Mouse (Mus musculus): ENCODE measurements at regions not wholly inside any gene's neighbourhood (a gene's known extent, or its start where the extent isn't known, plus 50 kb on each side); places are given as distances from the start of the nearest gene placed in this dataset.
"Not testable (repeated sequence)": the region's sequence is repeated elsewhere in the genome, so short reads cannot be mapped to it uniquely, and the experiment has no call there.

DNA sequence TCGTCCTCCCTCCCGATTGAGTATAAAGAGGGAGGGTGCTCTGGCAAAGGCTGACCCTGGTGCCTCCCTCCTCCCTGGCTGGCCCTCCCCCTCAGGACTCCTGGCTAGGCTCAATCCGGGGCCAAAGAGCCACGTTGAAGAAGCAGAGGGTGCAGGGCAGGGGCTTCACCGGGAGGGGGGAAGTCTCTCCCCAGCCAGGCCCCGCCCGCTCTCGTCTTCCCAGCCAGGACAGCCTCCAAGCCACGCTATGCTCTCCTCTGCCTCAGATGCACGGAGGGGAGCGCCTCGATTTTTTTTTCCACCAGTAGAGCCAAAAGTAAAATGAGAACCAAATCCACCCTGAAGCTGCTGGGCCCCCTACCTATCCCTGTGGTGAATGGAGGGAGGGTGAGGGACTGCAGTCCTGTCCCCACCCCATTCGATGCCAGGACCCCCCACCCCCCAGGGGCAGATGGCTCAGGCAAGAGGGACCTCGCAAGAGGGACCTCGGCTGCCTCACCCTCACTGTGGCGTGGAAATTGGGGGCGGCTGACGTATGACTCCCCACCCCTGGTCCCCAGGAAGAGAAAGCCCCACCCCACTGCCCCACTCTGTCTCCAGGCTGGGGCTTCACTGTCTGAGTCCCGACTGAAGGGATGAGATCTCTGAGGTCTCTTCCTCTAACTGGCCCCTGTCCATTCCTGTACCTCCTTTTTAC, 53.2 kb upstream of the Col1a1 start:
- Histone ChIP-seq H3K4me1 (peaks cover 18% of the 10 kb centered on the region), H3K27me3 (peaks cover 58% of the 10 kb centered on the region), H3K9ac (0 out of 2 replicates have a peak overlapping the region, but pooled peaks have one; percentile 10), H3K36me3 (ENCODE audit: poor library complexity, severe bottlenecking) (no peaks in the 10 kb centered on the region), H3K9me3 (replicated peaks) (no peaks in the 10 kb centered on the region), H3K27ac (no peak overlapping the region), H3K4me2 (peak overlapping the region; percentile 32), H3K4me3 (no peak overlapping the region)
- no peak for ATAC-seq
- WGBS: 5% methylated on average over 16 of the region's 19 CpGs

DNA sequence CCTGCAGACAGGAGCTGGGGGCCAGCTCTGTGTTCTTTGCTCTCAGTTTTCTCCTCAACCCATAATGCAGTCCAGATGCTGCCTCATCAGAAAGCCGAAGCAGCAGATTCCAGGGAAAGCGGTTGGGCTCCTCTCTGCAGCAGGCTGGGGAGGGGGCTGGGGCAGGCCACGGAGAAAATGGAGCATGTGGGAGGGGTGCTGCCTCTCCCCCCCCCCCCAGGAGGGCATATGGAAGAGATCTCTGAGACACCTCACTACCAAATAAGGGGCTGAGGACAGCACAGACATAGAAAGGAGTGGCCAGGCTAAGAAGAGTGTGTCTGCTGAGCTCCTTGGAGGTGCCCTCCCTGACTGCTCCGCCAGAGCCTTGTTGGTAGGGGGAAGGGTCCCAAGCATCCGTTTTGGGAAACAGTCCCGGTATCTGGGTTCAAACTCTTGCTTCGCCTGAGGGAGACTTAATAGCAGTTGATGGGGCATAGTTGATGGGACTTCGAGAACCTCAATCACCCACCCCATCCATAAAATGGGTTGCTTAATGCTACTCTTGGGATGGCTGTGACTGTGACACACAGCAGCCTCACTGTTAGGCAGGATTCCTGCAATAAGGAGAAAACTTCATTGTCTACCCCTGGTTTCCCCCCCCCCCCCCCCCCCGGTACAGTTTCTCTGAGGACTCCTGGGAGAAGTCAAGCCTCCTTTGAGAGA, 53.9 kb upstream of the Col1a1 start:
- Histone ChIP-seq H3K4me1 (peaks cover 18% of the 10 kb centered on the region), H3K9me3 (replicated peaks) (no peaks in the 10 kb centered on the region), H3K4me3 (no peak overlapping the region), H3K9ac (no peak overlapping the region), H3K27ac (no peak overlapping the region), H3K27me3 (peaks cover 58% of the 10 kb centered on the region), H3K36me3 (ENCODE audit: poor library complexity, severe bottlenecking) (no peaks in the 10 kb centered on the region), H3K4me2 (no peak overlapping the region)
- ATAC-seq: no peak
- 25% methylated on average over 8 of the region's 9 CpGs for WGBS

DNA sequence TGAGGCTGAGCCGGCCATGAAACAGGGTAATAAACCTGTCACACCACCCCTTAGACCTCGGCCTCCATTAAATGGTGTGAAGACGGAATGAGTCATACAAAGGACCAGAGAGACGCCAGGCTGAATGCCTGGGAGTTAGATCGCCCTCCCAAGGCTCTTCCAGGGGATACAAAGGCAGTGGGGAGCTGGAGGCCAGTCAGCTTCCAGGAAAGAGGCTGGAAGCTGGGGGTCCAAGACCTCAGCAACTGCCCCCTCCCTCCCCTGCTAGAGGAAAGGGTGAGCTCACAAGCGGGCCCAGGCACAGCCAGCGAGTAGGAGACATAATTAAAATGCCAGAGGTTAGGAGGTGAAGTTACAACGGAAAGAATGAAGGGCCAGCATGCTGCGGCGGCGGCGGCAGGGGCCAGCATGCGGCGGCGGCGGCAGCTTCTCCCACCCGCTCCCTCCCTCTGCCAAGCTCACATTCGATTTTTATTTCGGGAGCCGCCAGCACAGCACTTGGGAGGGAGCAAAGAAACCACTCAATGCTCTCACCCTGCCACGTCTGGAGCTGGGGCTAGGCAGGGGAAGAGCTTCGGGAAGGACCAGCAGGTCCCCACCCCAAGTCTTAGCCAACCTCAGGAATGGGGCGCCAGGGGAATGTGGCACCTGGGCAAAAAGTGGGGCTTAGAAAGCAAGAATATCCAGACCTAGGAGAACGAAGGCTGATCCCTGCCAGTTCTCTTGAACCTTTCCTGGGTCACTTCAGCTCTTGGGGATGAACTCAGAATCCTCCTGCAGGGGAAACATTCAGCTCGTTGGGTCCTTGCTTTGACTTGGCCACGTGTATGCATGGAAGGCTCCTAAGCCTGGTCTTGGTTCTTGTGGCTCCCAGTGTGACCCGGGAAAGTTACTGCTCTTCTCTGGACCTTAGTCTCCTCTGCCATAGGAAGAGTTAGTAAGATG, 54.9 kb upstream of the Col1a1 start:
- peak overlapping the region; percentile 49 for H3K4me2 ChIP-seq
- peaks cover 55% of the 10 kb centered on the region for H3K27me3 ChIP-seq
- 0 out of 2 replicates have a peak overlapping the region, but pooled peaks have one; percentile 27 for H3K9ac ChIP-seq
- H3K27ac ChIP-seq: no peak overlapping the region
- H3K9me3 ChIP-seq (replicated peaks): no peaks in the 10 kb centered on the region
- 5% methylated on average over 26 of the region's 27 CpGs for WGBS
- peaks cover 18% of the 10 kb centered on the region for H3K4me1 ChIP-seq
- H3K36me3 ChIP-seq (ENCODE audit: poor library complexity, severe bottlenecking): no peaks in the 10 kb centered on the region
- peak overlapping the region; percentile 4; the same call in 1 of the 2 replicates for H3K4me3 ChIP-seq
- ATAC-seq: no peak

DNA sequence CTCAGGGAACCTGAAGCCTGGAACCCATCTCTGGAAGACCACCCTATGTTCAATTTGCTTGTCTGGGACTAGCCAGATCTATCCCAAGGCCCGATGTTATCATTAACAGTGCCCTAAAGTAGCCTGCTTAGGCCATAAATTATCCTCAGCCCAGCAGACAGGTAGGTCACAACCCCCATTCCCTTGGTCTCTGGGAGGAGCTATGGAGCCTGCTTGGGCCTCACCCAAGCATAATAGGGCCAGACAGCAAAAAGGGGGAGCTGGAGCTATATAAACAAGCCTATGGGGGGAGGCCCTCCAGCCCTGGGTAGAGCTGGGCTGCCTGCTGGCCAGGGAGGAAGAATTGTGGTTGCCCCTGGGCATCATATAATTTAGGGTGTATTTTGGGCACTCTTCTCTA, 59.3 kb upstream of the Col1a1 start:
- WGBS: 91% methylated on average over 1 of the region's 1 CpGs

DNA sequence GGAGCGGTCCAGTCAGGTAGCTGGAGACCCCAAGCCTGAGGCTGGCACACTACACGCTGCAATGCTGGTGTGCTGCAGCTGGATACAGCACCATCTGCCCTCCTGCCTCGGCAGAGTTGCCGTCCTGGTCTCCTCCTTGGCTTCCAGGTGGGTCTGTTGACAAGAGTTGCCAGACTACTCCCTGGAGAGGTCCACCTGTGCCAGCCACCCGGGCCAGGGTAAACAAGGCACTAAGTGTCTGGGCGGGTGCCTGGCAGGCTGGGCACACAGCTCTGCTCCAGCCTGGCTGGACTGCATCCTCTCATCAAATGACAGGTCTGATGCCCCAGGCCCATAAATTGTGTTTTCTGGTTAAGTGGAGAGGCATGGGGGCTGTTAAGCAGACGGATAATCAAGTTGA, 61.0 kb upstream of the Col1a1 start:
- ATAC-seq: no peak
- WGBS: 66% methylated on average over 7 of the region's 7 CpGs
- Histone ChIP-seq H3K36me3 (ENCODE audit: poor library complexity, severe bottlenecking) (no peaks in the 10 kb centered on the region), H3K27me3 (peaks cover 43% of the 10 kb centered on the region), H3K4me1 (peaks cover 12% of the 10 kb centered on the region), H3K27ac (no peak overlapping the region), H3K4me3 (no peak overlapping the region), H3K9ac (no peak overlapping the region), H3K4me2 (no peak overlapping the region), H3K9me3 (replicated peaks) (no peaks in the 10 kb centered on the region)

More for the DNA sequence above, 59.3 kb upstream of the Col1a1 start:
- H3K36me3 ChIP-seq (ENCODE audit: poor library complexity, severe bottlenecking): no peaks in the 10 kb centered on the region
- no peak for ATAC-seq
- H3K27me3 ChIP-seq: peaks cover 51% of the 10 kb centered on the region
- H3K27ac ChIP-seq: no peak overlapping the region
- H3K9me3 ChIP-seq (replicated peaks): no peaks in the 10 kb centered on the region
- H3K4me3 ChIP-seq: no peak overlapping the region
- H3K4me2 ChIP-seq: no peak overlapping the region
- peaks cover 22% of the 10 kb centered on the region for H3K4me1 ChIP-seq
- no peak overlapping the region for H3K9ac ChIP-seq

DNA sequence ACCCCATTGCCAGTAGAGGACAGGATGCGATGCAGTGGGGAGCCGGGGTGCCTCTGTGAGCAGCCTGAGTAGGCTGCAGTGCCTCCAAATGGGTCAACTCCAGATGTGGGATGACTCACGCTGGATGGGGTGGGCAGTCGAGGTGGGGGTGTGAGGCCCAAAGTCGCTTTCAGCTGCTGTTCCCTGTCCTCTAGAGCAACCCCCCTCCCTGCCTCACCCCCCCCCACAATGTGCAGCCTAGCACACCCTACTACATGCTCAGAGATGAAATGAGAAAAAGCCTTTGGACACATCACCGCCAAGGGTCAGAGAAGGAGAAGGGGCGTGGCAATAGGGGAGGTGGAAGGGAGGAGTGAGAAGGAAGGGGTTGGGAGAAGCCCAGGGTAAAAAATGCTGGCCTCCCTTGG, 61.9 kb upstream of the Col1a1 start:
- Histone ChIP-seq H3K4me1 (peaks cover 12% of the 10 kb centered on the region), H3K9me3 (replicated peaks) (no peaks in the 10 kb centered on the region), H3K9ac (no peak overlapping the region), H3K4me2 (no peak overlapping the region), H3K27ac (no peak overlapping the region), H3K4me3 (no peak overlapping the region), H3K36me3 (ENCODE audit: poor library complexity, severe bottlenecking) (no peaks in the 10 kb centered on the region), H3K27me3 (peaks cover 42% of the 10 kb centered on the region)
- no peak for ATAC-seq
- 12% methylated on average over 7 of the region's 7 CpGs for WGBS

DNA sequence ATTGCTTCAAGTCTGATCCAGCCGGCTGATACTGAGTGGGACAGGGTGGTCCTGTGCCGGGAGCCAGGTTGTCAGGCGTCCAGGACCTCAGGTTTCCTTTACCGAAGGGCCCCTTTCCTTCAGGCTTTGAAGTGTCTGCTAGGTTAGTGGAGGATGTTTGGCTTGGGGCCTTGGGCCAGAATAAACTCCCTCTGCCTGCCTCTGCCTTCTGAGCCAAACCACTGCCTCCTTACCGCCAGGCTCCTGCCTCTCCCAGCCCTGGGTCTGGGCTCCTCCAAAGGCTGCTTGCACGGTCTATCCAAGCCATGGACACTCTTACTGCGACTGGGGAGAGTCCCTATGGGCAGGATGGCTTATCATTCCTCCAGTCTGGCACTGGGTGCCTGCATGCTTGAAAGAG, 62.3 kb upstream of the Col1a1 start:
- H3K4me1 ChIP-seq: peaks cover 12% of the 10 kb centered on the region
- H3K36me3 ChIP-seq (ENCODE audit: poor library complexity, severe bottlenecking): no peaks in the 10 kb centered on the region
- no peak overlapping the region for H3K9ac ChIP-seq
- 7% methylated on average over 7 of the region's 7 CpGs for WGBS
- H3K27me3 ChIP-seq: peaks cover 38% of the 10 kb centered on the region
- no peak overlapping the region for H3K4me3 ChIP-seq
- H3K27ac ChIP-seq: no peak overlapping the region
- no peaks in the 10 kb centered on the region for H3K9me3 ChIP-seq (replicated peaks)
- ATAC-seq: no peak
- H3K4me2 ChIP-seq: peak overlapping the region; percentile 59; the same call in 1 of the 2 replicates

DNA sequence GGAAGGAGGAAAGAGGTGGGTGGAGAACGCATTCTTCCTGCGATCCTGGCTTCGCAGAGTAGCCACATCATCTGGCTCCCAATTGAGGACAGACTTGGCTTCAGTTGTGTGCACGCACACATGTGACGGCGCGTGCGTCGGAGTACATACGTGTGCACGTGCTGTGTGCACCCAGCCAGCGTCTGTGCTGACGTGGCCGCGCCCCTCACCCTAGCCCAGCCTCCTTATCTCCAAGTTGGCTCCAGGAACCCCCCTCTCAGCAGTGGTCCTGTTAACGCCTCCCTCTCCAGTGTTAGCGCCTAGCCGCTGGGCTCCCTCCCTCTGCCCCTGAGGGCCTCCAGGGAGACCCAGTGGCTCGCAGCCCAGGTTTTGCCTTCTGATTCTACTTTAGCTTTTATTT, 63.1 kb upstream of the Col1a1 start:
- WGBS: 4% methylated on average over 19 of the region's 19 CpGs
- H3K9ac ChIP-seq: peak overlapping the region; percentile 50; the same call in 1 of the 2 replicates
- peak; percentile 55; the same call in 1 of the 2 replicates for ATAC-seq

DNA sequence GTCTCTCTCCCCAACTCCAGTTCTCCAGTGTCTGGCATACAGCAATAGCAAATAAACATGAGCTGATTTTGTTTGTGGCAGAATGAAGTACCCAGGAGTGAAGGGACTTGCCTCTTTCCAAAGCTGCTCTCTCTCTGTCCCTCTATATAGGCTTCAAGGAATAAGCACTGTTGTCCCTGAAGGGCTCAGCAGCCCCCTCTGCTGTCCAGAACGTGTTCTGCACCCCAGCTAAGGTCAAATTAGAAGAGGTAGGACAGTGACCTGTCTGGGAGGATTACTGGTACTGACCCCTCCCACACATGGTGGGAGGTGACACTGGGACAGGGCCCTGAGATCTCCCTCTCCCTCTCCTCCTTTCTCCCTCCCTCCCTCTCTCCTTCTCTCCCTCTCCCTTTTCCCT, 65.7 kb upstream of the Col1a1 start:
- peaks cover 38% of the 10 kb centered on the region for H3K27me3 ChIP-seq
- H3K4me1 ChIP-seq: peaks cover 12% of the 10 kb centered on the region
- 0% methylated on average over 1 of the region's 1 CpGs for WGBS
- H3K9me3 ChIP-seq (replicated peaks): no peaks in the 10 kb centered on the region
- no peak overlapping the region for H3K4me2 ChIP-seq
- no peaks in the 10 kb centered on the region for H3K36me3 ChIP-seq (ENCODE audit: poor library complexity, severe bottlenecking)
- no peak overlapping the region for H3K27ac ChIP-seq
- no peak for ATAC-seq
- H3K9ac ChIP-seq: no peak overlapping the region
- H3K4me3 ChIP-seq: no peak overlapping the region

More for the DNA sequence above, 63.1 kb upstream of the Col1a1 start:
- H3K4me3 ChIP-seq: peak overlapping the region; percentile 26
- H3K27me3 ChIP-seq: peaks cover 38% of the 10 kb centered on the region
- peak overlapping the region; percentile 59 for H3K4me2 ChIP-seq
- no peaks in the 10 kb centered on the region for H3K9me3 ChIP-seq (replicated peaks)
- no peaks in the 10 kb centered on the region for H3K36me3 ChIP-seq (ENCODE audit: poor library complexity, severe bottlenecking)
- H3K4me1 ChIP-seq: peaks cover 12% of the 10 kb centered on the region
- no peak overlapping the region for H3K27ac ChIP-seq

DNA sequence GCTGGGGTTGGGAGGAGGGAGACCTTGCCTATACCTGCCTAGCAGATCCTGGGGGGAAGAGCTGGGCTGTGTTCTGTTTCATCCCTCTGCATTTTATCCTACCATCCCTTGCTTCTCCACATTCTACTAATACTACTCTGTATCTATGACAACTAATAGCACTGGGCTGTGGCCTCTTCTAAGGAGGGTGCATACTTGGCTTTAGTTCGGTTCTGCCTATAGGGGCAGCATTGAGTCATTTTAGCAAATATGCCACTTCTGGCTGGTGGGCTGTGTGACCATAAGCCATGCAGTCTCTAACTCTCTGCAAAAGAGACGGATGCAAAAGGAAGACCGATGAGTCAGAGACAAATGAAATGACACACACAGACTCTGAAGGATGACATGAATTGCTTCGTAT, 66.2 kb upstream of the Col1a1 start:
- not testable (repeated sequence) for H3K4me3 ChIP-seq; H3K27ac ChIP-seq; H3K9me3 ChIP-seq (replicated peaks); H3K4me2 ChIP-seq; H3K36me3 ChIP-seq (ENCODE audit: poor library complexity, severe bottlenecking); H3K9ac ChIP-seq
- Histone ChIP-seq H3K27me3 (peaks cover 36% of the 10 kb centered on the region), H3K4me1 (peaks cover 12% of the 10 kb centered on the region)
- ATAC-seq: 0 out of 2 replicates have a peak, but pooled peaks have one; percentile 21
- 20% methylated on average over 4 of the region's 4 CpGs for WGBS

DNA sequence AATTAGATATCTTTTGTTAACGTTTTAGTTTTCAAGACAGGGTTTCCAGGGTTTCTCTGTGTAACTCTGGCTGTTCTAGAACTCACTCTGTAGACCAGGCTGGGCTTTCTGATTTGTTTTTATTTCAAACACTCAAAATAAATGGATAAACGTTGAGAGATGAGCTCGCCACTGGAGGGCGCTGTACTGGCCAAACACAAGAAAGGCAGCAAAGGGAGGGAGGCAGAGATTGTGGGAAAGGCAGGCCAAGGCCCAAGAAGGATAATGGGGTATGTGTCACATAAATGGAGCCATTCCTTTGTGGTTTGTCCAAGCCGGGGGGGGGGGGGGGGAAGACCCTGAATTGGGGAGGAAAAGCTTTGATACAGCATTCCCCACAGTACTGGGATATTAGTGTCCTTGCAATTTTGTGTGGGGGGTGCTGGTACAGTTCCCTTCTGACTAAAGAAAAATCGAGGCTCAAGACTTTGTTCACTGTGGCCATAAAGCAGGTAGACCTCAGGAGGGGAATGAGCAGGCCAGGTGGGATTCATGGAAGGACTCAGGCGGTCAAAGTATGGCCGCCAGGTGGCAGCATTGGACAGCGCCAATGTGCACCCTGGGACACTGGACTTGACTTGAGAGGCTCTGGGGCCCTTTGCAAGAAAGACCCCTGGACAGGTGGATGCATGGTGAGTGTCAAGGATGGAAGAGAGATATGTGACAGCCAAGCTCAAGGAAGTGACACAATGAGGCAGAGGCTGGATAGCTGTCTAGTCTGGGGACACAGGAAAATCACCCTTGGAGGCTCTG, 69.7 kb upstream of the Col1a1 start:
- Histone ChIP-seq H3K4me1 (no peaks in the 10 kb centered on the region), H3K9me3 (replicated peaks) (no peaks in the 10 kb centered on the region), H3K9ac (no peak overlapping the region), H3K36me3 (ENCODE audit: poor library complexity, severe bottlenecking) (no peaks in the 10 kb centered on the region), H3K27ac (no peak overlapping the region), H3K4me3 (no peak overlapping the region), H3K4me2 (no peak overlapping the region), H3K27me3 (peaks cover 6% of the 10 kb centered on the region)
- 0 out of 2 replicates have a peak, but pooled peaks have one; percentile 41 for ATAC-seq
- WGBS: 12% methylated on average over 9 of the region's 9 CpGs

All from forebrain, embryonic 13.5 days (tissue).